Mouse (Mus musculus) bone marrow, adult 2 months (tissue): ENCODE results near the gene Klf5. TPM values are rescaled to one million over a fixed set of nuclear protein-coding genes. Genes with fewer than 3 reads are reported as not detected.

Experiments used
- H3K27ac ChIP-seq: fragments of 200-500 bp; 2 replicates; pipeline ENCODE4 v1.5.1; 2012; ENCODE audit warnings: low read depth, mild to moderate bottlenecking, control low read depth, inconsistent platforms, low read length; ENCODE audit not compliant: control insufficient read depth, poor library complexity, insufficient read depth
- H3K4me1 ChIP-seq: fragments of 200-500 bp; 2 replicates; pipeline ENCODE4 v1.6.1; 2011; ENCODE audit warnings: low read length; ENCODE audit not compliant: control insufficient read depth, insufficient read depth
- H3K4me3 ChIP-seq: fragments of 200-500 bp; replicated peaks from 2 replicates; pipeline ENCODE3; 2011; ENCODE audit warnings: mild to moderate bottlenecking, low read depth, low read length, control low read depth; ENCODE audit not compliant: control insufficient read depth
- CTCF ChIP-seq: fragments of 200-500 bp; IDR thresholded peaks from 2 replicates; pipeline ENCODE4 v1.5.1; 2011; ENCODE audit warnings: low read length, control low read depth; ENCODE audit not compliant: control insufficient read depth, insufficient read depth
- POLR2A ChIP-seq: fragments of 200-500 bp; IDR thresholded peaks from 2 replicates; pipeline ENCODE4 v1.6.1; 2011; ENCODE audit warnings: low read depth, mild to moderate bottlenecking, control low read depth, low read length, borderline replicate concordance; ENCODE audit not compliant: control insufficient read depth
- WGBS: fragments of 180-500 bp; shearing (Covaris S2); methylation state at CpG from one replicate; pipeline ENCODE4 v1.1.7; 2018; 5-methylcytosine and 5-hydroxymethylcytosine counted together
- polyA plus RNA-seq: library from polyadenylated mRNA; stranded (reverse); fragments of >200 nt; gene quantifications from 2 replicates; pipeline ENCODE4 v1.2.4, GENCODE M21; 2011; ENCODE audit warnings: low replicate concordance; ENCODE audit not compliant: missing spikeins, insufficient read depth, insufficient read length

Klf5 gene
- polyA plus RNA-seq, 1 experiment = 21.0 TPM

GRCm38 (mm10) chr14:99278763-99279486 is 19.6 kb upstream of the Klf5 start:
- H3K4me1 ChIP-seq = peaks cover 2% of the 10 kb centered on the region
- 46% methylated on average over 12 of the region's 12 CpGs for WGBS
- peak overlapping the region; percentile 41; the same call in 1 of the 2 replicates for H3K27ac ChIP-seq
- TF ChIP-seq CTCF (no peak), POLR2A (no peak)
- no peak overlapping the region for H3K4me3 ChIP-seq

GRCm38 (mm10) chr14:99280399-99280798 is 18.1 kb upstream of the Klf5 start:
- Histone ChIP-seq H3K4me3 (no peak overlapping the region), H3K4me1 (peaks cover 2% of the 10 kb centered on the region), H3K27ac (no peak overlapping the region)
- WGBS = 63% methylated on average over 5 of the region's 5 CpGs
- no peak for TF ChIP-seq CTCF
- TF ChIP-seq POLR2A = no peak

GRCm38 (mm10) chr14:99280825-99281433 is 17.6 kb upstream of the Klf5 start:
- no peak for TF ChIP-seq POLR2A
- TF ChIP-seq CTCF = no peak
- H3K4me3 ChIP-seq = no peak overlapping the region
- no peak overlapping the region for H3K27ac ChIP-seq
- WGBS = 30% methylated on average over 5 of the region's 5 CpGs
- H3K4me1 ChIP-seq = peaks cover 2% of the 10 kb centered on the region

- H3K4me1 ChIP-seq = no peaks in the 10 kb centered on the region; the same call in 1 of the 2 replicates
- WGBS = 80% methylated on average over 4 of the region's 4 CpGs
- TF ChIP-seq POLR2A (no peak), CTCF (no peak)
Measured at GRCm38 (mm10) chr14:99285486-99285885, 13.0 kb upstream of the Klf5 start.

GRCm38 (mm10) chr14:99292176-99292575 is 6.3 kb upstream of the Klf5 start:
- Histone ChIP-seq H3K27ac (no peak overlapping the region), H3K4me1 (no peaks in the 10 kb centered on the region), H3K4me3 (no peak overlapping the region)
- 87% methylated on average over 5 of the region's 5 CpGs for WGBS
- TF ChIP-seq CTCF (no peak), POLR2A (no peak)

More at GRCm38 (mm10) chr14:99285486-99285885, 13.0 kb upstream of the Klf5 start:
- Histone ChIP-seq H3K4me3 (no peak overlapping the region), H3K27ac (no peak overlapping the region)

- 88% methylated on average over 8 of the region's 8 CpGs for WGBS
- no peak overlapping the region for H3K4me3 ChIP-seq
- no peak overlapping the region for H3K27ac ChIP-seq
- TF ChIP-seq POLR2A (no peak), CTCF (no peak)
- H3K4me1 ChIP-seq = no peaks in the 10 kb centered on the region
Measured at GRCm38 (mm10) chr14:99294424-99294823, 4.1 kb upstream of the Klf5 start.

- no peaks in the 10 kb centered on the region for H3K4me1 ChIP-seq
- WGBS = 79% methylated on average over 15 of the region's 15 CpGs
Measured at GRCm38 (mm10) chr14:99295606-99296341, 2.7 kb upstream of the Klf5 start.

GRCm38 (mm10) chr14:99299022-99299481 is 561 bp downstream of the Klf5 start:
- Histone ChIP-seq H3K4me1 (no peaks in the 10 kb centered on the region; the same call in 1 of the 2 replicates), H3K4me3 (peak overlapping the region; percentile 96), H3K27ac (peak overlapping the region; percentile 94)
- TF ChIP-seq CTCF = no peak
- no peak for TF ChIP-seq POLR2A
- WGBS = 1% methylated on average over 60 of the region's 60 CpGs

More at GRCm38 (mm10) chr14:99295606-99296341, 2.7 kb upstream of the Klf5 start:
- no peak overlapping the region for H3K4me3 ChIP-seq
- H3K27ac ChIP-seq = no peak overlapping the region
- TF ChIP-seq CTCF = no peak
- no peak for TF ChIP-seq POLR2A
